Mouse (Mus musculus): Measurements from ENCODE around the gene Hgf. TPM values are rescaled to one million over a fixed set of nuclear protein-coding genes. Genes with fewer than 3 reads are reported as not detected.

Hgf gene
- polyA plus RNA-seq, 1 experiment from 2014 or later: 2.6 TPM

DNA sequence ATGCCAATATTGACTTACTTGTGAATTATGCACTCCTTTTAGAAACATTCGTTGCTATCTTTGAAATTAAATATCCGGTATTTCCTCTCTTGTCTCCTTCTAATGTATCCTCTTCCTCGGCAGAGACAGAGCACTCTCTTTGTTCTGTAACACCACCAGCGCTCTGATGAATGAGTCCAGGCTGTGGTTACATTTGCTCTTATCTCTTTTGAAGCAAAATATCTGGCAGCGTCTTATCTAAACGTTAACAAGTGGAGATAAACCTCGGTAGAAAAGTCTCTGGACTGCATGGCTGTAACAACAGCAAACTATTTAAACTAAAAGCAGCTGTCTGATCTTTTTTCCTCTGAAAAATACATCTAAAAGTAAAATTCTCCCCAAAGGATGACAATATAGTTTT lies 100.7 kb downstream of the Hgf start:
- Histone ChIP-seq H3K36me3 (ENCODE audit: control insufficient read depth, insufficient read depth) (no peaks in the 10 kb centered on the region), H3K27me3 (ENCODE audit: control insufficient read depth, insufficient read depth, low read depth, low read length) (no peaks in the 10 kb centered on the region), H3K27ac (ENCODE audit: low read length) (no peak overlapping the region), H3K9me3 (replicated peaks; ENCODE audit: control insufficient read depth, low read length) (no peaks in the 10 kb centered on the region), H3K4me3 (ENCODE audit: low read depth, low read length) (no peak overlapping the region), H3K4me1 (ENCODE audit: control insufficient read depth, low read depth, low read length) (no peaks in the 10 kb centered on the region), H3K4me2 (ENCODE audit: low read depth, low read length) (no peak overlapping the region), H3K9ac (ENCODE audit: low read depth, low read length) (no peak overlapping the region)
- WGBS (ENCODE audit: insufficient replicate concordance): 4% methylated on average over 7 of the region's 7 CpGs
- no peak for ATAC-seq (ENCODE audit: low read depth)

Other genes with a start within 250 kb of the Hgf start
- gene Gm28710, start 238.3 kb downstream of the Hgf start, polyA plus RNA-seq (2015; fragmentation: Nextera tagmentation; extraction: Ambion mirVana): not detected in 2 replicates

Measured in liver, embryonic 16.5 days (tissue).